Mouse (Mus musculus) activated CD4-positive, CD25-positive, alpha-beta regulatory T cell (primary cell): ENCODE data around the gene Wls. TPM values are rescaled to one million over a fixed set of nuclear protein-coding genes. Genes with fewer than 3 reads are reported as not detected.

Experiments
- polyA plus RNA-seq, 2 experiments: library from polyadenylated mRNA; unstranded; fragments of 100-300 nt; shearing (Covaris generic); gene quantifications; one replicate each; pipeline ENCODE4 v1.2.1; 2017

The Wls gene
- polyA plus RNA-seq, result 10 to 100 TPM; 25.0 to 86.4 TPM

DNA sequence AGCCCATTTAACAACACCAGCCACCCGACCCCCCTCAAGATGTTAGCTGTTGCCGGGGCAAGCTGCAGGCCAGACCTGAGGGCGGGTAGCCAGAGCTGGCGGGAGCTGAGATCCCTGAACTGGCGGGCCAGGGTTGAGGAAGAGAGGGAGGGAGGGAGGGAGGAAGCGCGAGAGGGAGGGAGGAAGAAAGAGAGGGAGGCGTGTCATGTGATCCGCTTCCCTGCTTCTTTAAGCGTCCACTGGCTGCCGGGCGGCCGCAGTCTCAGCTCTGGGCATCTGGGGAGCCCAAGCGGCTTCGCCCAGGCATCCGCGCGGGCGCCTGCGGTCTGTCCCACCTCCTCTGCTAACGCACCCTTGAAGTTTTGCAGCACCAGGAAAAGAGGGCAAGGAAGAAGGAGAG is at the start of gene Wls:
Gene Wls (plus strand): TSS at position 192 of the 400 bp plus-strand sequence.

Other genes starting within 250 kb of the Wls start
- gene Rpe65, start 240.5 kb upstream of the Wls start, polyA plus RNA-seq, result under 1 TPM in 1 of 2 experiments, not detected in 1; 0.18 TPM